Mouse (Mus musculus): ENCODE measurements at regions not wholly inside any gene's neighbourhood (a gene's known extent, or its start where the extent isn't known, plus 50 kb on each side); places are given as distances from the start of the nearest gene placed in this dataset.

GRCm38 (mm10) chr1:138681970-138682369 lies 62.0 kb upstream of the Nek7 start:
- no peak overlapping the region for H3K4me3 ChIP-seq (ENCODE audit: low read depth, low read length)
- 64% methylated on average over 4 of the region's 4 CpGs for WGBS

DNA sequence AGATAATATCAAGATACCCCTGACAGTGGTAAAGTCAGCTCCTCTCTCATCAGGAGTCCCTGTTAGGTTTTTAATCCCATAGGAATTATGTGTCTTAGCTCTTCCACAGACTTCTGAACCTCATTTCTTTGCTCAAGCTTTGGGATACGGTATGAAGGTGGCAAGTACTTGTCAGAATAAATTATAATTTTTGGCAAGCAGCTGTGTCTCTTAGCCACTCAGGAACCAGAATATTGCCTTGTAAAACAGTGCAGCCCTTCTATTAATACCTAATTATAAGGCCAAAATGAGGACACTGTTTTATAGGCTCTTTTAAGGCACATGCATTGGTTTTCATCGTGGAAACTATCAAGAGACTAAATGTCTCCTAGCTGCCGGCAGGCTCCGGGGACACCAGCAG lies 54.3 kb upstream of the Nek7 start:
- Histone ChIP-seq H3K4me3 (ENCODE audit: low read depth, low read length) (no peak overlapping the region), H3K9me3 (ENCODE audit: control insufficient read depth, low read length) (no peaks in the 10 kb centered on the region), H3K4me2 (ENCODE audit: low read depth, severe bottlenecking) (no peak overlapping the region), H3K36me3 (ENCODE audit: control insufficient read depth, insufficient read depth, low read length) (no peaks in the 10 kb centered on the region), H3K4me1 (ENCODE audit: control insufficient read depth, insufficient read depth, low read length) (peaks cover 7% of the 10 kb centered on the region; the same call in 1 of the 2 replicates), H3K27me3 (ENCODE audit: control insufficient read depth, insufficient read depth, low read length) (no peaks in the 10 kb centered on the region), H3K9ac (ENCODE audit: low read length) (no peak overlapping the region), H3K27ac (replicated peaks; ENCODE audit: low read depth, low read length) (no peak overlapping the region)
- no peak for ATAC-seq (ENCODE audit: insufficient number of reproducible peaks, low FRiP score, low TSS enrichment, low read depth)
- DNase-seq (ENCODE audit: low spot score), result no peak
- 48% methylated on average over 4 of the region's 4 CpGs for WGBS

More at GRCm38 (mm10) chr1:138681970-138682369, 62.0 kb upstream of the Nek7 start:
- Histone ChIP-seq H3K4me2 (ENCODE audit: low read depth, severe bottlenecking) (no peak overlapping the region), H3K36me3 (ENCODE audit: control insufficient read depth, insufficient read depth, low read length) (no peaks in the 10 kb centered on the region), H3K27me3 (ENCODE audit: control insufficient read depth, insufficient read depth, low read length) (no peaks in the 10 kb centered on the region), H3K9ac (ENCODE audit: low read length) (no peak overlapping the region), H3K9me3 (ENCODE audit: control insufficient read depth, low read length) (no peaks in the 10 kb centered on the region), H3K27ac (replicated peaks; ENCODE audit: low read depth, low read length) (no peak overlapping the region), H3K4me1 (ENCODE audit: control insufficient read depth, insufficient read depth, low read length) (no peaks in the 10 kb centered on the region)
- ATAC-seq (ENCODE audit: insufficient number of reproducible peaks, low FRiP score, low TSS enrichment, low read depth), result no peak
- no peak for DNase-seq (ENCODE audit: low spot score)
